Mouse (Mus musculus): ENCODE data around the gene Nip7. TPM values are rescaled to one million over a fixed set of nuclear protein-coding genes. Genes with fewer than 3 reads are reported as not detected.

Gene Nip7
- polyA plus RNA-seq, 1 experiment: 26.0 TPM

GRCm38 (mm10) chr8:107065511-107066496 lies 9.1 kb downstream of the Nip7 start, which contains the start of gene Tmed6:
Gene Tmed6, minus strand, starts transcription at chr8:107065644.
- WGBS: 46% methylated on average over 17 of the region's 17 CpGs
- peak; percentile 35 for DNase-seq
- H3K4me1 ChIP-seq (ENCODE audit: control insufficient read depth, insufficient read depth, low read length): no peaks in the 10 kb centered on the region
- no peak within 1 kb of the TSS for H3K4me3 ChIP-seq (replicated peaks; ENCODE audit: extremely low read depth, low read depth, low read length)
- TF ChIP-seq POLR2A (IDR thresholded peaks at IDR 0.05; ENCODE audit: borderline replicate concordance, extremely low read depth, low read depth, low read length): no peak

GRCm38 (mm10) chr8:107073706-107074105 lies 17.0 kb downstream of the Nip7 start:
- H3K4me1 ChIP-seq (ENCODE audit: control insufficient read depth, insufficient read depth, low read length): no peaks in the 10 kb centered on the region
- 79% methylated on average over 4 of the region's 4 CpGs for WGBS
- DNase-seq: no peak
- no peak overlapping the region for H3K4me3 ChIP-seq (replicated peaks; ENCODE audit: extremely low read depth, low read depth, low read length)
- TF ChIP-seq POLR2A (IDR thresholded peaks at IDR 0.05; ENCODE audit: borderline replicate concordance, extremely low read depth, low read depth, low read length): no peak
- TF ChIP-seq CTCF (IDR thresholded peaks at IDR 0.05; ENCODE audit: insufficient read depth, low read length): no peak

- Histone ChIP-seq H3K4me3 (replicated peaks; ENCODE audit: extremely low read depth, low read depth, low read length) (no peak overlapping the region), H3K4me1 (ENCODE audit: control insufficient read depth, insufficient read depth, low read length) (no peaks in the 10 kb centered on the region)
- no peak for DNase-seq
- WGBS: 85% methylated on average over 1 of the region's 1 CpGs
- TF ChIP-seq CTCF (IDR thresholded peaks at IDR 0.05; ENCODE audit: insufficient read depth, low read length) (no peak), POLR2A (IDR thresholded peaks at IDR 0.05; ENCODE audit: borderline replicate concordance, extremely low read depth, low read depth, low read length) (no peak)
Observed at GRCm38 (mm10) chr8:107074128-107074527, 17.5 kb downstream of the Nip7 start.

- TF ChIP-seq CTCF (IDR thresholded peaks at IDR 0.05; ENCODE audit: insufficient read depth, low read length) (no peak), POLR2A (IDR thresholded peaks at IDR 0.05; ENCODE audit: borderline replicate concordance, extremely low read depth, low read depth, low read length) (no peak)
- Histone ChIP-seq H3K4me1 (ENCODE audit: control insufficient read depth, insufficient read depth, low read length) (no peaks in the 10 kb centered on the region), H3K4me3 (replicated peaks; ENCODE audit: extremely low read depth, low read depth, low read length) (no peak overlapping the region)
- no peak for DNase-seq
- 85% methylated on average over 7 of the region's 7 CpGs for WGBS
Observed at GRCm38 (mm10) chr8:107076239-107076888, 19.7 kb downstream of the Nip7 start.

- TF ChIP-seq POLR2A (IDR thresholded peaks at IDR 0.05; ENCODE audit: borderline replicate concordance, extremely low read depth, low read depth, low read length): no peak
- peak; percentile 44 for TF ChIP-seq CTCF (IDR thresholded peaks at IDR 0.05; ENCODE audit: insufficient read depth, low read length)
- no peak for DNase-seq
- no peak overlapping the region for H3K4me3 ChIP-seq (replicated peaks; ENCODE audit: extremely low read depth, low read depth, low read length)
- no peaks in the 10 kb centered on the region for H3K4me1 ChIP-seq (ENCODE audit: control insufficient read depth, insufficient read depth, low read length)
- WGBS: 97% methylated on average over 17 of the region's 17 CpGs
Observed at GRCm38 (mm10) chr8:107085358-107085757, 28.7 kb downstream of the Nip7 start.

GRCm38 (mm10) chr8:107086018-107086417 lies 29.3 kb downstream of the Nip7 start:
- H3K4me3 ChIP-seq (replicated peaks; ENCODE audit: extremely low read depth, low read depth, low read length): no peak overlapping the region
- no peak for TF ChIP-seq POLR2A (IDR thresholded peaks at IDR 0.05; ENCODE audit: borderline replicate concordance, extremely low read depth, low read depth, low read length)
- TF ChIP-seq CTCF (IDR thresholded peaks at IDR 0.05; ENCODE audit: insufficient read depth, low read length): no peak
- DNase-seq: no peak
- H3K4me1 ChIP-seq (ENCODE audit: control insufficient read depth, insufficient read depth, low read length): no peaks in the 10 kb centered on the region
- 96% methylated on average over 5 of the region's 5 CpGs for WGBS

GRCm38 (mm10) chr8:107088526-107089063 lies 31.9 kb downstream of the Nip7 start:
- 94% methylated on average over 5 of the region's 5 CpGs for WGBS
- DNase-seq: no peak
- Histone ChIP-seq H3K4me1 (ENCODE audit: control insufficient read depth, insufficient read depth, low read length) (no peaks in the 10 kb centered on the region), H3K4me3 (replicated peaks; ENCODE audit: extremely low read depth, low read depth, low read length) (no peak overlapping the region)
- TF ChIP-seq CTCF (IDR thresholded peaks at IDR 0.05; ENCODE audit: insufficient read depth, low read length): no peak
- TF ChIP-seq POLR2A (IDR thresholded peaks at IDR 0.05; ENCODE audit: borderline replicate concordance, extremely low read depth, low read depth, low read length): no peak

- H3K4me3 ChIP-seq (replicated peaks; ENCODE audit: extremely low read depth, low read depth, low read length): no peak overlapping the region
- WGBS: 93% methylated on average over 7 of the region's 7 CpGs
Observed at GRCm38 (mm10) chr8:107090531-107090930, 33.9 kb downstream of the Nip7 start.

GRCm38 (mm10) chr8:107095717-107096365 lies 39.2 kb downstream of the Nip7 start:
- peak overlapping the region; percentile 72 for H3K4me3 ChIP-seq (replicated peaks; ENCODE audit: extremely low read depth, low read depth, low read length)
- H3K4me1 ChIP-seq (ENCODE audit: control insufficient read depth, insufficient read depth, low read length): peaks cover 3% of the 10 kb centered on the region
- 1% methylated on average over 48 of the region's 53 CpGs for WGBS
- TF ChIP-seq CTCF (IDR thresholded peaks at IDR 0.05; ENCODE audit: insufficient read depth, low read length) (no peak), POLR2A (IDR thresholded peaks at IDR 0.05; ENCODE audit: borderline replicate concordance, extremely low read depth, low read depth, low read length) (no peak)
- no peak for DNase-seq

More at GRCm38 (mm10) chr8:107090531-107090930, 33.9 kb downstream of the Nip7 start:
- no peak for TF ChIP-seq POLR2A (IDR thresholded peaks at IDR 0.05; ENCODE audit: borderline replicate concordance, extremely low read depth, low read depth, low read length)
- no peak for TF ChIP-seq CTCF (IDR thresholded peaks at IDR 0.05; ENCODE audit: insufficient read depth, low read length)
- no peaks in the 10 kb centered on the region for H3K4me1 ChIP-seq (ENCODE audit: control insufficient read depth, insufficient read depth, low read length)
- DNase-seq: no peak
